ENCODE assay signal across 29 mouse cellular contexts in genomic region chr5:75444024-75444604, GRCm38 (mm10).
DNase-seq lines count a peak whose midpoint lies in the region; ATAC-seq lines count a peak whose summit lies in the region.
"Had no signal": no experiment of that assay in that cellular context is flagged by ENCODE, and none has a peak within 500 bp of the region (broad histone marks: within the 10 kb centered on the region; RNA-seq: fewer than 3 reads in every experiment).

No protein-coding gene starts in this region.

- H3K27me3 ChIP-seq in forebrain, embryonic 11.5 days (ENCODE audit: control insufficient read depth, insufficient read depth, low read length) = no peaks in the 10 kb centered on the region
- no peaks in the 10 kb centered on the region for H3K27me3 ChIP-seq in forebrain, embryonic 15.5 days
- H3K27me3 ChIP-seq in midbrain, embryonic 11.5 days (ENCODE audit: control insufficient read depth, insufficient read depth, low read length) = no peaks in the 10 kb centered on the region
- no peaks in the 10 kb centered on the region for H3K27me3 ChIP-seq in midbrain, embryonic 15.5 days (replicated peaks)
- H3K27me3 ChIP-seq: CH12.LX had no signal

- no peak overlapping the region for H3K4me3 ChIP-seq in forebrain, embryonic 11.5 days (ENCODE audit: low read depth, low read length)
- no peak overlapping the region for H3K4me3 ChIP-seq in forebrain, embryonic 15.5 days
- H3K4me3 ChIP-seq in midbrain, embryonic 11.5 days (ENCODE audit: low read depth, low read length) = no peak overlapping the region
- no peak overlapping the region for H3K4me3 ChIP-seq in midbrain, embryonic 15.5 days
- H3K4me3 ChIP-seq: heart, embryonic 10.5 days had no signal

- H3K36me3 ChIP-seq in forebrain, embryonic 11.5 days (ENCODE audit: control insufficient read depth, insufficient read depth, low read length) = no peaks in the 10 kb centered on the region
- H3K36me3 ChIP-seq in forebrain, embryonic 15.5 days = no peaks in the 10 kb centered on the region
- H3K36me3 ChIP-seq in midbrain, embryonic 11.5 days (ENCODE audit: control insufficient read depth, insufficient read depth, low read length) = no peaks in the 10 kb centered on the region
- no peaks in the 10 kb centered on the region for H3K36me3 ChIP-seq in midbrain, embryonic 15.5 days (replicated peaks)
- H3K36me3 ChIP-seq: heart, embryonic 10.5 days had no signal

- no peak overlapping the region for H3K27ac ChIP-seq in forebrain, embryonic 11.5 days (ENCODE audit: low read depth, low read length)
- no peak overlapping the region for H3K27ac ChIP-seq in forebrain, embryonic 15.5 days (replicated peaks)
- no peak overlapping the region for H3K27ac ChIP-seq in midbrain, embryonic 11.5 days (ENCODE audit: low read depth, low read length)
- no peak overlapping the region for H3K27ac ChIP-seq in midbrain, embryonic 15.5 days
- H3K27ac ChIP-seq: heart, embryonic 10.5 days; liver, embryonic 14.5 days; macrophage; stomach, postnatal 0 days had no signal

- no peak for ATAC-seq in forebrain, embryonic 11.5 days (replicated peaks; ENCODE audit: low FRiP score)
- ATAC-seq in forebrain, embryonic 15.5 days (replicated peaks) = no peak
- no peak for ATAC-seq in midbrain, embryonic 11.5 days (ENCODE audit: low FRiP score)
- no peak for ATAC-seq in midbrain, embryonic 15.5 days (replicated peaks)
- ATAC-seq: activated CD4-positive, CD25-positive, alpha-beta regulatory T cell, adult 4 months; intestine, postnatal 0 days had no signal

- DNase-seq in forebrain, embryonic 11.5 days (ENCODE audit: low spot score) = peak; percentile 27
- DNase-seq in midbrain, embryonic 11.5 days (ENCODE audit: low spot score, missing footprints) = peak; percentile 26
- DNase-seq in retina, embryonic 14.5 days (ENCODE audit: low spot score) = peak; percentile 52
- no peak for DNase-seq in retina, postnatal 1 day
- no peak for DNase-seq in cerebellum, adult 9-10 months
- no peak for DNase-seq in cerebellum, adult 11 months
- DNase-seq: adrenal gland, adult 2 months; adrenal gland, postnatal 36 days; cerebellum, adult 2 months; cerebellum, postnatal 25 days; gastrocnemius, postnatal 14 days; heart, postnatal 36 days; kidney, adult 9 months; kidney, postnatal 10 days; liver; lung, adult 2 months; right cerebral cortex, adult 18-20 months; spleen, adult 18-20 months; thymus, adult 18-20 months; thymus, postnatal 25 days had no signal

- H3K4me2 ChIP-seq in forebrain, embryonic 11.5 days (ENCODE audit: low read depth, low read length, severe bottlenecking) = no peak overlapping the region
- H3K4me2 ChIP-seq in forebrain, embryonic 15.5 days (replicated peaks) = no peak overlapping the region
- H3K4me2 ChIP-seq in midbrain, embryonic 11.5 days = no peak overlapping the region
- no peak overlapping the region for H3K4me2 ChIP-seq in midbrain, embryonic 15.5 days

- no peaks in the 10 kb centered on the region for H3K4me1 ChIP-seq in forebrain, embryonic 11.5 days (replicated peaks; ENCODE audit: control insufficient read depth, insufficient read depth, low read length)
- H3K4me1 ChIP-seq in forebrain, embryonic 15.5 days = no peaks in the 10 kb centered on the region
- H3K4me1 ChIP-seq in midbrain, embryonic 11.5 days (ENCODE audit: control insufficient read depth, insufficient read depth, low read length) = no peaks in the 10 kb centered on the region
- H3K4me1 ChIP-seq in midbrain, embryonic 15.5 days = 0 out of 2 replicates have a peak, but pooled peaks cover 7% of the 10 kb centered on the region
- H3K4me1 ChIP-seq: heart, embryonic 10.5 days had no signal

- H3K9ac ChIP-seq in forebrain, embryonic 11.5 days (ENCODE audit: low read length) = no peak overlapping the region
- H3K9ac ChIP-seq in forebrain, embryonic 15.5 days (replicated peaks) = no peak overlapping the region
- H3K9ac ChIP-seq in midbrain, embryonic 11.5 days (ENCODE audit: low read length) = no peak overlapping the region
- H3K9ac ChIP-seq in midbrain, embryonic 15.5 days = no peak overlapping the region
- H3K9ac ChIP-seq: liver, embryonic 14.5 days had no signal

- 84% methylated on average over 3 of the region's 3 CpGs for WGBS in forebrain, embryonic 11.5 days
- 81% methylated on average over 3 of the region's 3 CpGs for WGBS in forebrain, embryonic 15.5 days
- whole genome bisulfite sequencing in midbrain, embryonic 11.5 days = 87% methylated on average over 3 of the region's 3 CpGs
- 76% methylated on average over 3 of the region's 3 CpGs for WGBS in midbrain, embryonic 15.5 days

- no peaks in the 10 kb centered on the region for H3K9me3 ChIP-seq in forebrain, embryonic 11.5 days (ENCODE audit: control insufficient read depth, low read length)
- no peaks in the 10 kb centered on the region for H3K9me3 ChIP-seq in forebrain, embryonic 15.5 days
- no peaks in the 10 kb centered on the region for H3K9me3 ChIP-seq in midbrain, embryonic 11.5 days (ENCODE audit: control insufficient read depth, low read length)
- H3K9me3 ChIP-seq in midbrain, embryonic 15.5 days = no peaks in the 10 kb centered on the region
- H3K9me3 ChIP-seq: heart, embryonic 10.5 days had no signal

Comparison
In these comparisons a context has a peak if more than half of its experiments do, and no peak if none do; other contexts are left out.
1. DNase-seq: peak in forebrain, embryonic 11.5 days (single experiment), midbrain, embryonic 11.5 days (single experiment) and retina, embryonic 14.5 days (single experiment); none in retina, postnatal 1 day (single experiment), cerebellum, adult 9-10 months (single experiment) and cerebellum, adult 11 months (single experiment).